Mouse (Mus musculus): ENCODE data around the gene Nadk.
"Not testable (repeated sequence)": the region's sequence is repeated elsewhere in the genome, so short reads cannot be mapped to it uniquely, and the experiment has no call there.

Nadk gene

DNA sequence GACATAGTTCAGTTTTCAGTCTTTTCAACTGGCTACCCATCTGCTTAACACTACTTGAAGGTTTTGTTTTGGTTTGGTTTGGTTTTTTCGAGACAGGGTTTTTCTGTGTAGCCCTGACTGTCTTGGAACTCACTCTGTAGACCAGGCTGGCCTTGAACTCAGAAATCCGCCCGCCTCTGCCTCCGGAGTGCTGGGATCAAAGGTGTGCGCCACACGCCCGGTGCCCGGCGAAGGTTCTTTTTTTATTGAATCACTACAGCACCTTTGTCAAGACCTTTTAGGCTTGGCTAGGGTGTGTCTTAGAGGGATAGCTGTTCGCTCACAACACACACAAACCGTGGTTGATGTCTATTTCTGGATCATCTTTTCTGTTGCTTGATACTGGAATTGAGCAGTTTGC lies 8.1 kb downstream of the Nadk start:
- not testable (repeated sequence) for DNase-seq (ENCODE audit: low spot score)

- DNase-seq (ENCODE audit: low spot score): no peak
Measured at GRCm38 (mm10) chr4:155571442-155571841, 9.3 kb downstream of the Nadk start.

DNA sequence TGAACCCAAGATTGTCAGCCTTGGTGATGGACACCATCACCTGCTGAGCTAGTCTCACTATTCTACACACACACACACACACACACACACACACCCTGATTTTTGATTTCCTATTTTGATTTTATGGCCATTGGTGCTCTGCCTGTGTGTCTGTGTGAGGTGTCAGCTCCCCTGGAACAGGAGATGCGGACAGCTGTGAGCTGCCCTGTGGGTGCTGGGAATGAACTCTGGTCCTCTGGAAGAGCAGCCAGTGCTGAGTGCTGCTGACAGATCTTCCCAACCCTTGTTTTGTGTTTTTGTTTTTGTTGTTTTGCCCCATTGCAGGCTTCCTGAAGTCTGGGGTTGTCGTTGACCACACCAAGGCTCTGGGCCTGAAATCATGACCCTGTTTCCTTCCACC lies 11.0 kb downstream of the Nadk start:
- DNase-seq (ENCODE audit: low spot score): no peak

- DNase-seq (ENCODE audit: low spot score): no peak
Measured at GRCm38 (mm10) chr4:155573876-155574275, 11.7 kb downstream of the Nadk start.

- no peak for DNase-seq (ENCODE audit: low spot score)
Measured at GRCm38 (mm10) chr4:155574931-155575330, 12.8 kb downstream of the Nadk start.

GRCm38 (mm10) chr4:155575521-155575920 lies 13.3 kb downstream of the Nadk start:
- DNase-seq (ENCODE audit: low spot score): no peak

- DNase-seq (ENCODE audit: low spot score): no peak
Measured at GRCm38 (mm10) chr4:155577132-155577531, 15.0 kb downstream of the Nadk start.

GRCm38 (mm10) chr4:155577741-155578140 lies 15.6 kb downstream of the Nadk start:
- DNase-seq (ENCODE audit: low spot score): no peak

GRCm38 (mm10) chr4:155578336-155579125 lies 16.4 kb downstream of the Nadk start:
- DNase-seq (ENCODE audit: low spot score): no peak

DNA sequence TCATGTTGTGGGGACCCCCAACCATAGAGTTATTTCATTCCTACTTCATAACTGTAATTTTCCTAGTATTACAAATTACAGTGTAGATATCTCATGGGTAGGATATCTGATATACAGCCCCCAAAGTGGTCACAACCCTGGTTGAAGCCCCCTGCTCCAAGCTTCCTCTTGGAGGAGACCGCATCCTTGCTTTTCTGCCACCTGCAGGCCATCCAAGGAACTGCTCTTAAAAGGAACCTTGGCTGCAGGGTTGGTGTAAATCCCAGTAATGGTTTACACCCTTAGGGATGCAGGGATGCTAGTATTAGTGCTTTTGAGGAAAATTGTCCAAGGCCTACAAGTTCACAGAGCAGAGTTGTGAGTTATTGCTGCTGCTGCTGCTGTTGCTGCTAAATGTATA lies 18.2 kb downstream of the Nadk start:
- peak; percentile 82 for DNase-seq (ENCODE audit: low spot score)

- DNase-seq (ENCODE audit: low spot score): no peak
Measured at GRCm38 (mm10) chr4:155582279-155582905, 20.2 kb downstream of the Nadk start.

DNA sequence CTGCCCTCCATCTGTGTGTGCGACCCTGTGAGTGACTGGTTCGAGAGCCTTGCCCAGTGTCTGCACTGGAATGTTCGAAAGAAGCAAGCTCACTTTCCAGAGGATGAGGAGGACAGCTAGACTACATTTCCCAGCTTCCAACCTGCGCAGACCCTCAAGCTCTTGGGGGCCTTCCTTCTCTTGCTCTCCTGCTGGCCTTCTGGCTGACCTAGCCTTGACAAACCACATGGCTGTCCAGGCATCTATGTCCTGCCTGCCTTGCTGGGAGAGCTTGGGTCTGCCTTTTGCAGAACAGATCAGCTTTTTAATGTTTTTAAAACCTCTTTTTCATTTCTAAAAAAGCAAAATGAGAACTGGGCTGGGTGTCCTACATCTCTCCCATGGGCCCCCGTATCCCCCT lies 27.2 kb downstream of the Nadk start:
- DNase-seq (ENCODE audit: low spot score): no peak

DNA sequence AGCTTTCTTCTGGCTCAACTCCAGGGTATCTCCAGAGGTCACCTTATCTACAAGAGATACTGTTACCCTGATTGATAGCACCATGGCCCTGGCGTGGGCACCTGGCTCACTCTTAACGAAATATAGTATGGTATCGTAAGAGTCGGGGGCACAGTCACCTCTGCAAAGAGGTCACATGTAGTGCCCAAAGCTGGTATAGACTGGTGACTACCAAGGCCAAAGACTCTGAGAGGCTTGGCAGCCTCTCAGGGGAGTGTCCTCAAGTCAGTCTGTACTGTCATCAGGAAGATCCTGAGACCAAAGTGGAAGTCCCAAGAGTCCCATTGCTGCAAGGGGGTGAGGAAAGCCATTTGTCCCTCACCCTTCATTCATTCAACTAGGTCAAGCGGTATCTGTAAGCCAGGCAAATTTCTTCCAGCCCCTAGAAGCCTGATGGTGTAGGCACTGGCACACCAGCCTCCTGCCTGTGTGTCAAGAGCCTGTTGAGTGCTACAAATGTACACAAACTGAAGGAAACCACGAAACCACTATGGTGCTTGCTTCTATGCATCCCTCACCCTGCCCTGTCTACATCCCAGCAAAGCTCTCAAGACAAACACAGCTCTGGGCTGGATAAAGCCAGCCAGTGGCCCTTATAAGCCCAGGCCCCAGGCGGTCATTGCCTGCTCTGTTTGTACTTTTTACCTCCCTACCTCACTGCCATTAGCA lies 29.0 kb downstream of the Nadk start:
- no peak for DNase-seq (ENCODE audit: low spot score)

DNA sequence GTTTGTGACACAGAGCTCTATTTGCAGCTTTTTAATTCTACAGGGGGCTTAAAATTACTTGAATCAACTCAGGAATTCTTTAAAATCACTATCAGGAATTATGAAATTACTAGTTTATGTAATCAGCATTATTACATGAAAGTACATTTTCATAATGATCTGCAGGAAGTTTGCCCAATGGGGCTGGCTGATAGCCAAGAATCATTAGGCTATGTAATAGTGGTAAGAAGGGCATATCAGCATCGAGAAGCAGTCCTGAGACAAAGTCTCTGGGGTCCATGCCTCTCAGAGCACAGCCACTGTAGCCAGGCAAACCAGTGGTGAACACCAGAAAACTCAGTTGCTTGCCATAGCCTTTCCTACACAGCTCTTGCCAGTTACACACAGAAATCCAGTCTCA lies 31.6 kb downstream of the Nadk start:
- no peak for DNase-seq (ENCODE audit: low spot score)

- DNase-seq (ENCODE audit: low spot score): no peak
Measured at GRCm38 (mm10) chr4:155595777-155596176, 33.6 kb downstream of the Nadk start.

GRCm38 (mm10) chr4:155596606-155597005 lies 34.4 kb downstream of the Nadk start:
- no peak for DNase-seq (ENCODE audit: low spot score)

GRCm38 (mm10) chr4:155598536-155598935 lies 36.4 kb downstream of the Nadk start:
- DNase-seq (ENCODE audit: low spot score): no peak

DNA sequence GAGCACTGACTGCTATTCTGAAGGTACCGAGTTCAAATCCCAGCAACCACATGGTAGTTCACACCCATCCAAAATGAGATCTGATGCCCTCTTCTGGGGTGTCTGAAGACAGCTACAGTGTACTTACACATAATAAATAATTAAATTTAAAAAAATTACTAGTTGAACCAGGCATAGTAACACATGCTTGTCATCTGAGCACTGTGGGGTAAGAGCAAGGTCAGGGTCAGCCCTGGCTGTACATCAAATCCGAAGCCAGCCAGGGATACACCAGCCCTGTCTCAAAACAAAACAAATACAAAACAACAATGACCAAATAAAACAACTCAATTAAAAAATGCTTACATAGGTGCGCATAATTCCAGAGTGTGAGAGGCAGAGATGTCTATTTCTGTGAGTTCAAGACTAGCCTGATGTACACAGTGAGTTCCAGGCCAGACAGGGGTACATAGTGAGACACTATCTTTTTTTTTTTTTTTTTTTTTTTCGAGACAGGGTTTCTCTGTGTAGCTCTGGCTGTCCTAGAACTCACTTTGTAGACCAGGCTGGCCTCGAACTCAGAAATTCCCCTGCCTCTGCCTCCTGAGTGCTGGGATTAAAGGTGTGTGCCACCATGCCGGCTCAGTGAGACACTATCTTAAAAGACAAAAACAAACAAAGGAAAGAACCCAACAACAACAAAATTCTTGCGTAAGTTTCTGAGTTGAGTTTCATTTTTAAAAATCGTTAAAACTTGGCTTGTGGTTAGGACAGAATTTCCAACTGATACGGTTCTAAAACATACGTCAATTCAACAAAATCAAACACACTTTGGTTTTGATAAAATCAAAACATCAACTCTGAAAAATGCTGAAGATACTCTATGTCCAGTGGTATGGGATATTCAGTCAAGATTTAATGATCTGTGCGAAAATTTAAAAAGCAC lies 38.0 kb downstream of the Nadk start:
- no peak for DNase-seq (ENCODE audit: low spot score)

DNA sequence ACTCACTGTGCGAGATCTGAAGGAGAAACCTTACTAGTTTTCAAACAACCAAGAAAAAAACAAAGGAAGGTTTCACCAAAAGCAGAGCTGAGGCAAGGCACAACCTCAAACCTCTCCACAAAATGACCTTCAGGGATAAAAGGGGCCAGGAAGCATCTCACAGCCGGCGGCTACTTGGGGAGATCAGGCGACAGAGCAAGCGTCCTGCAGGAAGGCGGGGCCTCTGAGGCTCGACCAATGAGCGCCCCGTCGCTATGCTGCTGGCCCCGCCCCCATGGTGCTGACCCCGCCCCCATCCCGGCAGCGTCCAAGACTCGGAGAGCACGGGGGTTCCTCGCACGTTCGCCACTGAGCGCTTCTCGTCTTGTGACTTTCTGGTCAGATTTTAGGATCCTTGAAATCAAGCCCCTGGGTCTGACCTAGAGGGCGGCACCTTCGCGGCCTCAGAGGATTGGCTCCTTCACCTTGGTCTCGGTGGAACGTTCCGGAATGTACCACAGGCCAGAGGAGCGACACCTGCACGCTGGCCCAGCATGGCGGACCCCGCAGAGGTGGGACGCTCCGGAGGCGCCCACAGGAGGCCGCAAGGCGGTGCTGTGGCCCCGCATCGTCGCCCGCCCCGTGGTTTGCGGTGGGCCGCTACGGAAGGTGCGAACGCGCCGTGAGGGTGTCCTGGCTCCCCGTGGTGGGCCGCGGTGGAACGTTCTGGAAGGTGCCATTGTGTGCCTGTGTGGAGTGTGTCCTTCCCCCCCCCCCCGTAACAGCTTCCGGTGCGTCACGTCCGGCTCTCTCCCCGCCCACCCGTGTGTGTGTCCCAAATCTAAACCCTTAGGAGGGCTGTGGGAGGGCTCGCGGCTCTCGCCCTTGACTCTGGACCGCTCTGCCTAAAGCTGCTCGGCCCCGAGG lies 39.2 kb downstream of the Nadk start, which contains the start of gene Slc35e2:
Slc35e2 (plus strand) TSS at position 326 of the 906 bp plus-strand sequence.
- DNase-seq (ENCODE audit: low spot score): peak; percentile 95

DNA sequence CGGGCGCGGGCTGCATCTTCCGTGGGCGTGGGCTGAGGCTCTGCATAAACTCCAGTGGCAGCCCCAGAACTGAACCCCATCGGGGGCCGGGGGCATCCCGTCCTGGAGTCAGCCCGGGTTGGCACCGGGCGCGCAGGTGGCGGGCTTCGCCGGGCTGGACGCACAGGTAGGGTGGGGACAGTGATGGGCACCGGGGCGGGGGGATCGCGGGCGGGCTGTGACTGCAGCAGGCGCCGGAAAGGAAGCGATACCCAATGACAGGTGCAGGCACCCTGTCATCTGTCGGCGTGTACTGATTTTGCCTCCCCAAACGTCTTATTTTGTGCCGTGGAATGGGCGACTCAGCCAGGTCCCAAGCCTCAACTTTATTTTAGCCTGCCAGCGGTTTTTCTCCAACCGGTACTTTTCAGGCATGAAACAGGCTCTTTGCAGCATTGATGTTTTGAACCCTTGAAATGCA lies 39.8 kb downstream of the Nadk start:
- no peak for DNase-seq (ENCODE audit: low spot score)

DNA sequence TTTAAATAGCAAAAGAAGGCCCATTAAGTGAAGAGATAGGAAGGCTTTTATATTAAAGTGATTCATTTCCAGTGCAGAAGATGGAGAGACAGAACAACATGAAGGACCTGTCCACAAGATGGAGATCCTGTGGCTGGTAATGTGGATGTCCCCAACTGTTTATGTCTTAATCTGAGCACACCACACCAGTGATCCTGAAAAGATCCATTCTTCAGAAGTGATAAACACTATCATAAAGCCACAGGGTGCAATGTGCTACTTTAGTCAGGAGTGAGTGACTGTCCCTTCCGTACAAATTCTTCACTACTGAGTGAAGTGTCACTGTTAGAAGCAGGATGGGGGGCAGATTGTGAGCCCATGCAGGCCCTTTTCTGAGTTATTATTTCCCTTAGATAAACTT lies 40.6 kb downstream of the Nadk start:
- DNase-seq (ENCODE audit: low spot score): no peak

Data from retina, embryonic 14.5 days (tissue).